Mouse (Mus musculus) MEL (cell line): ENCODE measurements around the gene Smcp. TPM values are rescaled to one million over a fixed set of nuclear protein-coding genes. Genes with fewer than 3 reads are reported as not detected.

ENCODE experiments used
- DNase-seq: peaks from one replicate; pipeline ENCODE4 v3.0.0; 2011; ENCODE audit warnings: low read depth, low spot score
- H3K27ac ChIP-seq: 2 replicates; pipeline ENCODE4 v1.5.1; 2012; ENCODE audit warnings: low read depth, mild to moderate bottlenecking, control low read depth, low read length, moderate library complexity; ENCODE audit not compliant: control insufficient read depth
- H3K27me3 ChIP-seq, 2 experiments: fragments of 150-350 bp in 1 of 2; sonication (generic) in 1 of 2; 2 replicates each; pipeline ENCODE4 v1.6.1; 2012; ENCODE audit warnings: low read length in 2 of 2, mild to moderate bottlenecking in 2 of 2, improper control_type of control experiment in 1 of 2, moderate library complexity in 1 of 2; ENCODE audit not compliant: insufficient read depth in 2 of 2, control insufficient read depth in 1 of 2
- H3K36me3 ChIP-seq, 2 experiments: 2 replicates each; pipeline ENCODE4 v1.6.1; 2012 to 2014; ENCODE audit warnings: low read length in 2 of 2, improper control_type of control experiment in 1 of 2, inconsistent platforms in 1 of 2, mild to moderate bottlenecking in 1 of 2; ENCODE audit not compliant: insufficient read depth in 2 of 2, control insufficient read depth in 1 of 2
- H3K4me1 ChIP-seq, 2 experiments: fragments of 150-350 bp in 1 of 2; sonication (generic) in 1 of 2; 2 replicates each; pipeline ENCODE4 v1.6.1; 2012; ENCODE audit warnings: low read length in 2 of 2, improper control_type of control experiment in 1 of 2, mild to moderate bottlenecking in 1 of 2; ENCODE audit not compliant: insufficient read depth in 2 of 2, control insufficient read depth in 1 of 2
- H3K4me3 ChIP-seq, 2 experiments: fragments of 150-350 bp in 1 of 2; sonication (generic) in 1 of 2; 2 replicates each; pipeline ENCODE4 v1.5.1; 2012; ENCODE audit warnings: low read depth in 2 of 2, low read length in 2 of 2, mild to moderate bottlenecking in 2 of 2, moderate library complexity in 2 of 2, control low read depth in 1 of 2, improper control_type of control experiment in 1 of 2; ENCODE audit not compliant: control insufficient read depth in 1 of 2, insufficient read depth in 1 of 2
- H3K79me2 ChIP-seq: 2 replicates; pipeline ENCODE4 v1.6.1; 2012; ENCODE audit warnings: mild to moderate bottlenecking, low read length, moderate library complexity; ENCODE audit not compliant: control insufficient read depth, poor library complexity, insufficient read depth
- H3K9ac ChIP-seq: 2 replicates; pipeline ENCODE4 v1.6.1; 2012; ENCODE audit warnings: low read depth, mild to moderate bottlenecking, control low read depth, low read length, moderate library complexity; ENCODE audit not compliant: control insufficient read depth, poor library complexity, severe bottlenecking
- H3K9me3 ChIP-seq: fragments of 150-350 bp; sonication (generic); replicated peaks from 2 replicates; pipeline ENCODE4 v1.6.1; 2012; ENCODE audit warnings: mild to moderate bottlenecking, low read length, improper control_type of control experiment, moderate library complexity; ENCODE audit not compliant: insufficient read depth
- BHLHE40 ChIP-seq: IDR thresholded peaks from 2 replicates; pipeline ENCODE4 v1.6.1; 2012; ENCODE audit warnings: low read depth, mild to moderate bottlenecking, inconsistent platforms, low read length, improper control_type of control experiment, borderline replicate concordance
- CHD1 ChIP-seq: IDR thresholded peaks from 2 replicates; pipeline ENCODE4 v1.6.1; 2012; ENCODE audit warnings: low read depth, mild to moderate bottlenecking, inconsistent platforms, low read length, improper control_type of control experiment
- CTCF ChIP-seq, 3 experiments: IDR thresholded peaks in 2 of 3; conservative IDR thresholded peaks in 1 of 3; 2 replicates each; pipeline ENCODE4 v1.5.1; 2011 to 2012; ENCODE audit warnings: low read length in 3 of 3, low read depth in 2 of 3, mild to moderate bottlenecking in 2 of 3, improper control_type of control experiment in 1 of 3, inconsistent platforms in 1 of 3, mixed read lengths in 1 of 3, moderate library complexity in 1 of 3; ENCODE audit not compliant: control insufficient read depth in 1 of 3, insufficient read depth in 1 of 3, poor library complexity in 1 of 3, severe bottlenecking in 1 of 3
- E2F4 ChIP-seq: IDR thresholded peaks from 2 replicates; pipeline ENCODE4 v1.6.1; 2011; ENCODE audit warnings: low read depth, low read length, improper control_type of control experiment, borderline replicate concordance
- ELF1 ChIP-seq: IDR thresholded peaks from 2 replicates; pipeline ENCODE4 v1.6.1; 2014; ENCODE audit warnings: low read depth, mild to moderate bottlenecking, inconsistent platforms, low read length, improper control_type of control experiment, moderate library complexity
- EP300 ChIP-seq, 2 experiments: IDR thresholded peaks; 2 replicates each; pipeline ENCODE4 v1.6.1; 2011; ENCODE audit warnings: improper control_type of control experiment in 2 of 2, low read length in 2 of 2, low read depth in 1 of 2, mild to moderate bottlenecking in 1 of 2
- ETS1 ChIP-seq: IDR thresholded peaks from 2 replicates; pipeline ENCODE4 v1.6.1; 2012; ENCODE audit warnings: low read depth, mild to moderate bottlenecking, inconsistent platforms, low read length, improper control_type of control experiment, moderate library complexity
- GABPA ChIP-seq: IDR thresholded peaks from 2 replicates; pipeline ENCODE4 v1.6.1; 2012; ENCODE audit warnings: low read depth, mild to moderate bottlenecking, inconsistent platforms, low read length, improper control_type of control experiment, moderate library complexity
- GATA1 ChIP-seq: IDR thresholded peaks from 2 replicates; pipeline ENCODE4 v1.6.1; 2011; ENCODE audit warnings: low read depth, low read length, improper control_type of control experiment
- HCFC1 ChIP-seq: IDR thresholded peaks from 2 replicates; pipeline ENCODE4 v1.6.1; 2012; ENCODE audit warnings: low read depth, mild to moderate bottlenecking, inconsistent platforms, low read length, improper control_type of control experiment, moderate library complexity
- JUND ChIP-seq: IDR thresholded peaks from 2 replicates; pipeline ENCODE4 v1.6.1; 2011; ENCODE audit warnings: low read depth, mild to moderate bottlenecking, improper control_type of control experiment, low read length
- MAFK ChIP-seq: IDR thresholded peaks from 2 replicates; pipeline ENCODE4 v1.6.1; 2011; ENCODE audit warnings: low read depth, mild to moderate bottlenecking, low read length, improper control_type of control experiment, borderline replicate concordance
- MAZ ChIP-seq: IDR thresholded peaks from 2 replicates; pipeline ENCODE4 v1.6.1; 2012; ENCODE audit warnings: low read depth, mild to moderate bottlenecking, inconsistent platforms, low read length, improper control_type of control experiment
- MXI1 ChIP-seq: IDR thresholded peaks from 2 replicates; pipeline ENCODE4 v1.6.1; 2011; ENCODE audit warnings: mild to moderate bottlenecking, low read depth, low read length, improper control_type of control experiment
- MYB ChIP-seq: IDR thresholded peaks from 2 replicates; pipeline ENCODE4 v1.6.1; 2011; ENCODE audit warnings: mild to moderate bottlenecking, low read depth, low read length, improper control_type of control experiment
- MYC ChIP-seq: IDR thresholded peaks from 2 replicates; pipeline ENCODE4 v1.6.1; 2011; ENCODE audit warnings: low read depth, mild to moderate bottlenecking, low read length, improper control_type of control experiment, moderate library complexity
- NELFE ChIP-seq: IDR thresholded peaks from 2 replicates; pipeline ENCODE4 v1.6.1; 2011; ENCODE audit warnings: low read depth, low read length, improper control_type of control experiment
- NRF1 ChIP-seq: IDR thresholded peaks from 2 replicates; pipeline ENCODE4 v1.6.1; 2014; ENCODE audit warnings: low read depth, mild to moderate bottlenecking, inconsistent platforms, low read length, improper control_type of control experiment, moderate library complexity; ENCODE audit not compliant: poor library complexity, insufficient read depth, severe bottlenecking
- POLR2A ChIP-seq, 2 experiments: IDR thresholded peaks; 2 replicates each; pipeline ENCODE4 v1.6.1; 2011 to 2012; ENCODE audit warnings: low read length in 2 of 2, mild to moderate bottlenecking in 2 of 2, control low read depth in 1 of 2, improper control_type of control experiment in 1 of 2, low read depth in 1 of 2, moderate library complexity in 1 of 2; ENCODE audit not compliant: control insufficient read depth in 1 of 2, insufficient read depth in 1 of 2, poor library complexity in 1 of 2
- RAD21 ChIP-seq: IDR thresholded peaks from 2 replicates; pipeline ENCODE4 v1.6.1; 2011; ENCODE audit warnings: mild to moderate bottlenecking, low read depth, low read length, improper control_type of control experiment
- SMC3 ChIP-seq: IDR thresholded peaks from 2 replicates; pipeline ENCODE4 v1.6.1; 2011; ENCODE audit warnings: low read depth, low read length, improper control_type of control experiment
- TCF12 ChIP-seq: IDR thresholded peaks from 2 replicates; pipeline ENCODE4 v1.6.1; 2014; ENCODE audit warnings: low read depth, mild to moderate bottlenecking, inconsistent platforms, low read length, improper control_type of control experiment, moderate library complexity
- UBTF ChIP-seq: IDR thresholded peaks from 2 replicates; pipeline ENCODE4 v1.6.1; 2012; ENCODE audit warnings: low read depth, mild to moderate bottlenecking, inconsistent platforms, low read length, improper control_type of control experiment, moderate library complexity, borderline replicate concordance; ENCODE audit not compliant: insufficient read depth
- USF2 ChIP-seq, 2 experiments: IDR thresholded peaks; 2 replicates each; pipeline ENCODE4 v1.6.1; 2011 to 2012; ENCODE audit warnings: improper control_type of control experiment in 2 of 2, low read length in 2 of 2, borderline replicate concordance in 1 of 2, inconsistent platforms in 1 of 2, low read depth in 1 of 2, mild to moderate bottlenecking in 1 of 2; ENCODE audit not compliant: insufficient read depth in 1 of 2
- ZNF384 ChIP-seq: IDR thresholded peaks from 2 replicates; pipeline ENCODE4 v1.6.1; 2012; ENCODE audit warnings: low read depth, mild to moderate bottlenecking, inconsistent platforms, low read length, improper control_type of control experiment
- polyA plus RNA-seq, 2 experiments: library from polyadenylated mRNA; stranded (reverse) in 1 of 2; unstranded in 1 of 2; fragments of >175 nt in 1 of 2; fragments of >200 nt in 1 of 2; gene quantifications; 2 replicates each; pipeline versions ENCODE4 v1.2.1 to v1.2.4; 2012; ENCODE audit warnings: low replicate concordance in 2 of 2, low read depth in 1 of 2; ENCODE audit not compliant: insufficient read length in 2 of 2, insufficient read depth in 1 of 2, missing spikeins in 1 of 2
- total RNA-seq: library from RNA; depleted of rRNA; stranded (reverse); fragments of 300-350 nt; gene quantifications from 2 replicates; pipeline ENCODE4 v1.2.3, GENCODE M21; 2012

Smcp gene
- total and polyA plus RNA-seq, 3 experiments: not detected

DNA sequence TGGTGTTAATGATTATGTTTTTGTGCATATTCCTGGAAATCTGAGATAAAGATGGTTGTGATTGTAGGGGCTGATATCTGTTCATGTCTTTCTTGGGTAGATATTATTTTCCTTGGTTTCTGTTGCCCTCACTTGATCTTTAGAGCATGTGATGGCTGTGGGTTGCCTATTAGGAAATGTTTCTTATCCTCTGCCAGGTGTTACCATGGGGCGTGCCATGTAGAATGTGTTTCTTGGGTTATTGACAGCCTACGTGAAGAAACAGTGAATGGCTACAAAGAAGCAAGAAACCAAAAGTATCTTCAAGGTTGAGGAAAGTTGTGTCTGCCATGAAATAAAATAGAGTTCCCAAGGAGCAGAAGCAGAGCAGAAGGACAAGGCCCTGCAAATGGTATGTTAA, 9.6 kb upstream of the Smcp start:
- Histone ChIP-seq H3K79me2 (no peaks in the 10 kb centered on the region), H3K9me3 (no peaks in the 10 kb centered on the region), H3K4me3 (no peak overlapping the region), H3K4me1 (no peaks in the 10 kb centered on the region), H3K27ac (no peak overlapping the region), H3K9ac (no peak overlapping the region), H3K36me3 (no peaks in the 10 kb centered on the region), H3K27me3 (no peaks in the 10 kb centered on the region)
- TF ChIP-seq ZNF384 (no peak), UBTF (no peak), BHLHE40 (no peak), POLR2A (IDR thresholded peaks at IDR 0.05; ENCODE audit: control insufficient read depth in 1 of 2, insufficient read depth in 1 of 2, low read depth in 1 of 2, low read length in 2 of 2, poor library complexity in 1 of 2) (no peak), MXI1 (no peak), CTCF (IDR thresholded peaks at IDR 0.05 in 2 of 3, conservative IDR thresholded peaks at IDR 0.05 in 1 of 3; ENCODE audit: control insufficient read depth in 1 of 3, insufficient read depth in 1 of 3, low read depth in 2 of 3, low read length in 3 of 3, poor library complexity in 1 of 3, severe bottlenecking in 1 of 3) (no peak), E2F4 (no peak), NRF1 (no peak), CHD1 (no peak), SMC3 (no peak), MYC (no peak), NELFE (no peak), ELF1 (no peak), GATA1 (no peak), JUND (no peak), EP300 (IDR thresholded peaks at IDR 0.05; ENCODE audit: low read depth in 1 of 2, low read length in 2 of 2) (no peak)
- no peak for DNase-seq

DNA sequence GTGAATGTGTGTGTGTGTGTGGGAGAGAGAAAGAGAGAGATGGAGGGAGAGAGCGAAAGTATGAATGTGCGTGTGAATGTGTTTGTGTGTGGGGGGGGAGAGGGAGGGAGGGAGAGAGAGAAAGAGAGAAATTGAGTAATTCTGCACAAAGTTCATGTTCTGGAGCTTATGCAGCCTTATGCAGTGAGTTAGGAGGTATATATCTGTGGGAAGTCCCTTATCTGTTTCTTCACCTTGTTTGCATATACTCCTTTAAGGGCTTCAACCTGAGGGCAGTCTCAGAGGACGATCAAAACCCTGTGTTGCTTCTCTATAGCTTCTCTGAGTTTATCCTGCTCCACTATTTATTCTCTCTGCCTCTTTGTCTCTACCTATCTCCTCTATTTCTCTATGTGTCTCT, 1.6 kb downstream of the Smcp start:
- Histone ChIP-seq H3K27ac (no peak overlapping the region), H3K4me1 (no peaks in the 10 kb centered on the region), H3K27me3 (no peaks in the 10 kb centered on the region), H3K9ac (no peak overlapping the region), H3K9me3 (no peaks in the 10 kb centered on the region), H3K4me3 (no peak overlapping the region), H3K36me3 (no peaks in the 10 kb centered on the region)
- no peak for DNase-seq
- no peak for TF ChIP-seq CTCF (IDR thresholded peaks at IDR 0.05 in 2 of 3, conservative IDR thresholded peaks at IDR 0.05 in 1 of 3; ENCODE audit: control insufficient read depth in 1 of 3, insufficient read depth in 1 of 3, low read depth in 2 of 3, low read length in 3 of 3, poor library complexity in 1 of 3, severe bottlenecking in 1 of 3)
- no peak for TF ChIP-seq EP300 (IDR thresholded peaks at IDR 0.05; ENCODE audit: low read depth in 1 of 2, low read length in 2 of 2)
- no peak for TF ChIP-seq GABPA
- TF ChIP-seq MYB: no peak
- no peak for TF ChIP-seq USF2 (IDR thresholded peaks at IDR 0.05; ENCODE audit: borderline replicate concordance in 1 of 2, insufficient read depth in 1 of 2, low read depth in 1 of 2, low read length in 2 of 2)
- no peak for TF ChIP-seq ETS1
- no peak for TF ChIP-seq RAD21
- no peak for TF ChIP-seq TCF12
- TF ChIP-seq CHD1: no peak
- no peak for TF ChIP-seq MAFK
- no peak for TF ChIP-seq ELF1
- TF ChIP-seq MXI1: no peak
- no peak for TF ChIP-seq MAZ
- TF ChIP-seq BHLHE40: no peak
- no peak for TF ChIP-seq HCFC1
- TF ChIP-seq, all 39 proteins: peak for 0
- H3K79me2 ChIP-seq: no peaks in the 10 kb centered on the region
